Mouse (Mus musculus) liver, embryonic 16.5 days (tissue): ENCODE measurements around the gene Lins1. TPM values are rescaled to one million over a fixed set of nuclear protein-coding genes. Genes with fewer than 3 reads are reported as not detected.

ENCODE experiments used
- ATAC-seq: fragments of 200-750 bp; cut with Nextera tagmentation; 2 replicates; pipeline ENCODE4 v1.8.0; 2017; ENCODE audit warnings: low read depth, mild to moderate bottlenecking, moderate number of reproducible peaks, moderate library complexity
- H3K27ac ChIP-seq: fragments of 300-500 bp; sonication (generic); 2 replicates; pipeline ENCODE4 v1.5.1; 2014; ENCODE audit warnings: mild to moderate bottlenecking, low read length
- H3K27me3 ChIP-seq: fragments of 300-500 bp; sonication (generic); 2 replicates; pipeline ENCODE4 v1.6.1; 2014; ENCODE audit warnings: low read depth, low read length, mixed read lengths; ENCODE audit not compliant: control insufficient read depth, insufficient read depth
- H3K36me3 ChIP-seq: fragments of 300-500 bp; sonication (generic); 2 replicates; pipeline ENCODE4 v1.6.1; 2014; ENCODE audit warnings: mild to moderate bottlenecking; ENCODE audit not compliant: control insufficient read depth, insufficient read depth
- H3K4me1 ChIP-seq: fragments of 300-500 bp; sonication (generic); 2 replicates; pipeline ENCODE4 v1.6.1; 2014; ENCODE audit warnings: low read depth, low read length, mixed read lengths; ENCODE audit not compliant: control insufficient read depth
- H3K4me2 ChIP-seq: fragments of 300-500 bp; sonication (generic); 2 replicates; pipeline ENCODE4 v1.6.1; 2014; ENCODE audit warnings: low read depth, low read length, mixed read lengths
- H3K4me3 ChIP-seq: fragments of 300-500 bp; sonication (generic); 2 replicates; pipeline ENCODE4 v1.5.1; 2014; ENCODE audit warnings: low read depth, mild to moderate bottlenecking, low read length
- H3K9ac ChIP-seq: fragments of 300-500 bp; sonication (generic); 2 replicates; pipeline ENCODE4 v1.6.1; 2014; ENCODE audit warnings: low read depth, low read length
- H3K9me3 ChIP-seq: fragments of 300-500 bp; sonication (generic); replicated peaks from 2 replicates; pipeline ENCODE4 v1.6.1; 2016; ENCODE audit warnings: low read length; ENCODE audit not compliant: control insufficient read depth
- WGBS: fragments of 180-500 bp; shearing (Covaris S2); extraction: QIAGEN DNeasy Blood & Tissue Kit; methylation state at CpG from one replicate; pipeline ENCODE4 v1.1.7; 2014; ENCODE audit not compliant: insufficient replicate concordance; 5-methylcytosine and 5-hydroxymethylcytosine counted together
- polyA plus RNA-seq: library from polyadenylated mRNA; unstranded; fragments of >200 nt; fragmentation: Nextera tagmentation; extraction: Ambion mirVana; gene quantifications from 2 replicates; pipeline ENCODE4 v1.2.1, GENCODE M21; 2015

Gene Lins1
- polyA plus RNA-seq, 1 experiment from 2014 or later = 2.9 TPM

DNA sequence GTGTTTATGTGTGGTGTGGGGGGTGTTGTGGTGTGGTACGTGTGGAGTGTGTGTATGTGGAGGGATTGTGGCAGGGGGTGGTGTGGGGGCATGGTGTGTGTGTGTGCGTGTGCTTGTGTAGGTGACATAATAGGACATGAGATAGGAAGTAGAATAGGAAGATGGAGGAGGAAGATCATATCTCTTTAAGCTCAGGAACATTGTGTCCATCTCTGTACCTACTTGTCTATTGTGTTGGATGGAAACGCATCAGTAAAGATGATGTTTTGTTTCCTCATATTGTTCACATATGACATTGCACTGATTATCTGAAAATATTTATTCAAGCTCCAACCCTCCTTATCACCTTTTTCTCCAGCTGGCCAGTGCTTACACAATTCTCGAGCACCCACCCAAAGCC lies 47.7 kb downstream of the Lins1 start:
- ATAC-seq = no peak
- H3K9ac ChIP-seq = no peak overlapping the region
- H3K36me3 ChIP-seq = no peaks in the 10 kb centered on the region
- no peak overlapping the region for H3K4me3 ChIP-seq
- no peaks in the 10 kb centered on the region for H3K9me3 ChIP-seq
- WGBS = 65% methylated on average over 4 of the region's 4 CpGs
- no peak overlapping the region for H3K27ac ChIP-seq
- no peaks in the 10 kb centered on the region for H3K4me1 ChIP-seq
- no peaks in the 10 kb centered on the region for H3K27me3 ChIP-seq
- no peak overlapping the region for H3K4me2 ChIP-seq

GRCm38 (mm10) chr7:66741008-66741407 lies 51.3 kb downstream of the Lins1 start:
- H3K4me2 ChIP-seq = no peak overlapping the region
- H3K4me1 ChIP-seq = no peaks in the 10 kb centered on the region
- no peak overlapping the region for H3K4me3 ChIP-seq
- whole genome bisulfite sequencing = 67% methylated on average over 5 of the region's 5 CpGs
- H3K9me3 ChIP-seq = no peaks in the 10 kb centered on the region
- no peak overlapping the region for H3K9ac ChIP-seq
- no peaks in the 10 kb centered on the region for H3K27me3 ChIP-seq
- ATAC-seq = no peak
- H3K27ac ChIP-seq = no peak overlapping the region
- no peaks in the 10 kb centered on the region for H3K36me3 ChIP-seq

GRCm38 (mm10) chr7:66741412-66741811 lies 51.7 kb downstream of the Lins1 start:
- Histone ChIP-seq H3K9me3 (no peaks in the 10 kb centered on the region), H3K4me1 (no peaks in the 10 kb centered on the region), H3K27ac (no peak overlapping the region), H3K9ac (no peak overlapping the region), H3K4me3 (no peak overlapping the region), H3K36me3 (no peaks in the 10 kb centered on the region), H3K4me2 (no peak overlapping the region), H3K27me3 (no peaks in the 10 kb centered on the region)
- no peak for ATAC-seq
- WGBS = 68% methylated on average over 8 of the region's 8 CpGs

DNA sequence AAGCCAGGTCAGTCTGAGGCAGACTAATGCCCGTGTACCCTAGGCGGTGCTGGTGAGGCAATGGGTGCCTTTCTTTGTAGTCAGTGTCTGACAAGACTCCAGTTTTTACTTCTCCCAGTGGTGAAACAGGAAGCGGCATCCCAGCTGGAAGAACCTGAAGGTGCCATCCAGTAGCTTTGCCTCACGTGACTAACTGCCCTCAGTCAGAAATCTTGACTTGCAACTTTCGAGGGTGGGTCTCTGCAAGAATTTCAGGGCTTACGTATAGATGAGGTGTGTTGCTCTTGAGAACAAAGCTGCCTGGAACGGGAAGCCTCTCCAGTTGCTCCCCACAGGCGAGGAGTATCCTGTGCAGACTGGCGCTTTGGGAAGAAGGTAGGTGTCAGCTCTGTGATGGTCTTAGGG lies 53.7 kb downstream of the Lins1 start, which contains the start of gene Cers3:
Gene Cers3, plus strand, starts transcription at position 128 of the 405 bp plus-strand sequence.
- no peak within 1 kb of the TSS for H3K27ac ChIP-seq

DNA sequence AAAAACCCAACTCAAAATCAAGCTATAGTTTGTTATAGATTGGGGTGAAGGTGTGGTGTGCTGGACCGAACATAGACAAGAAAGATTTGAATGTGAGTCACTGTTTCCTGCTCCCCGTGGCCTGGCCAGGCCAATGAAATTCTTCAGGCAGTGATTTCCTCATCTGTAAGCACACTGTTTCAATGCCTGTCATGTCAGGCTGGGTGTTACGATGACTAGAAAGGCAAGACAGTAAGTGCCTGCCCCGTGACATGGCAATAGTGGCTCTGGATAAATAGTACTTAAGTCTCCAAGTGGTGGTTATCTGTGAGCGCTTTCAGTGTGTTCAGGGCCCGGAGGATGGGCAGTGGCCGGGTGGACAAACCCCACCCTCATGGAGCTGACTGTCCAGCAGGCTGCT lies 57.3 kb downstream of the Lins1 start:
- Histone ChIP-seq H3K4me2 (no peak overlapping the region), H3K4me1 (no peaks in the 10 kb centered on the region), H3K9me3 (no peaks in the 10 kb centered on the region), H3K27ac (no peak overlapping the region), H3K36me3 (no peaks in the 10 kb centered on the region), H3K4me3 (no peak overlapping the region), H3K27me3 (no peaks in the 10 kb centered on the region), H3K9ac (no peak overlapping the region)
- 60% methylated on average over 7 of the region's 7 CpGs for WGBS
- ATAC-seq = no peak

More for the DNA sequence above, 53.7 kb downstream of the Lins1 start, which contains the start of gene Cers3:
- no peaks in the 10 kb centered on the region for H3K4me1 ChIP-seq
- H3K9me3 ChIP-seq = no peaks in the 10 kb centered on the region
- no peaks in the 10 kb centered on the region for H3K36me3 ChIP-seq
- 58% methylated on average over 9 of the region's 9 CpGs for WGBS
- H3K4me3 ChIP-seq = no peak within 1 kb of the TSS
- H3K27me3 ChIP-seq = no peaks in the 10 kb centered on the region
- no peak within 1 kb of the TSS for H3K9ac ChIP-seq
- ATAC-seq = no peak
- H3K4me2 ChIP-seq = no peak within 1 kb of the TSS

DNA sequence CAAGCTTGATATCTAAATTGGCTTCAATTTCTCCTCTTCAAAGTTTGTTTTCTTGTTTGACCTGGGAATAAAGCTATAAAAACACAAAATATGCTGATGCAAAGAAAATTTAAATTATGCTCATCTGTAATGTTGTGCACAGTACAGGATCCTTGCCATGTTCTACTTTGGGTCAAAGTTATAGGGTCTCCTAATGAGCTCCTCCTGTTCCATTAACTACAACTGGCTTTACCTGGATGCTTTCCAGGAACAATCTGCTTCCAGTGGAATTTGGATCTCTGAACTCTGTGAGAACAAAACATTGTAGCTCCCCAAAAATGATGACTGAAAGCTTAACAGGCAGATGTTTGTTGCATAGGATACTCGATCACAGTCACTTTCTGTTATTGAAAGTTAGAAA lies 60.3 kb downstream of the Lins1 start:
- no peaks in the 10 kb centered on the region for H3K27me3 ChIP-seq
- no peak overlapping the region for H3K4me3 ChIP-seq
- no peak for ATAC-seq
- no peak overlapping the region for H3K27ac ChIP-seq
- H3K4me1 ChIP-seq = no peaks in the 10 kb centered on the region
- WGBS = 59% methylated on average over 1 of the region's 1 CpGs
- no peaks in the 10 kb centered on the region for H3K9me3 ChIP-seq
- H3K9ac ChIP-seq = no peak overlapping the region
- H3K36me3 ChIP-seq = no peaks in the 10 kb centered on the region
- no peak overlapping the region for H3K4me2 ChIP-seq

DNA sequence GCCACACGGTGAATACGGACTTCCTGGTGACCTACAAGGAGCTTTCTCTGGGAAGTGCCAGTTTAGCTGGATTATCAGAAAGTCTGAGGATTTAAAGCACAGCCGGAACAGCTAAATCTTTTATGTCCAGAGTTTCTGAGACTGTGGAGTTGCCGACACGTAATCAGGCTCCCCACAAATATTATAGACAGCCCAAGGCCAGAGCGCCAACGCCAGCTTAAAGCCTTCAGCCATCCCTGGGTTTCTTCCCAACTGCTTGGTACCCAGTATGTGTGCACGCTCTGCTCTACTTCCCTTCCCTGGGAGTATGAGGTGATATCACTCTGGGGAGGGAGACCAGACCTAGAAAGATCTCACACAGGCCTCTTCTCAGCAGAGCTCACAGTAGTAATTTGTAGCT lies 64.1 kb downstream of the Lins1 start:
- Histone ChIP-seq H3K36me3 (no peaks in the 10 kb centered on the region), H3K9ac (no peak overlapping the region), H3K27ac (no peak overlapping the region), H3K27me3 (no peaks in the 10 kb centered on the region), H3K4me1 (no peaks in the 10 kb centered on the region), H3K4me2 (no peak overlapping the region), H3K9me3 (no peaks in the 10 kb centered on the region), H3K4me3 (no peak overlapping the region)
- WGBS = 67% methylated on average over 8 of the region's 8 CpGs
- ATAC-seq = no peak

DNA sequence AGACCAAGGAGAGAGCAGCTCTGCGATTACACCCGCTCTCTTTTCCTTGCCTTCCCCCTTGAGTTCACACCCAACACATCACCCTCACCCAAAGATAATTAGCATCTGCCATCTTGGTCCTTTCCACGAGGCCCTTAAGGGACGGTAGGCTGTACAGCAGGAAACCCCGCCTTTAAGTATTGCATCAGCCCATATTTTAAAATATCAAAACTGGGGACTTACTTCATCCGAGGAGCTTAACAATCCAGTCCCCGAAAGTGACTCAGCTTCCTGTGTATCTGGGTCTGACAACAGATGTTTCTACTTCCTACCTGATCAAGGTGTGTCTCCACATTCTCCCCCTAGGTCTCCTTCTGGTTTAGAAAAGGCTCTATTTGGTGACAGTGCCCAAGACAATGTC lies 65.9 kb downstream of the Lins1 start:
- H3K27me3 ChIP-seq = no peaks in the 10 kb centered on the region
- no peak overlapping the region for H3K9ac ChIP-seq
- no peak overlapping the region for H3K4me3 ChIP-seq
- H3K27ac ChIP-seq = no peak overlapping the region
- no peaks in the 10 kb centered on the region for H3K36me3 ChIP-seq
- WGBS = 57% methylated on average over 7 of the region's 7 CpGs
- H3K9me3 ChIP-seq = no peaks in the 10 kb centered on the region
- no peak overlapping the region for H3K4me2 ChIP-seq
- no peaks in the 10 kb centered on the region for H3K4me1 ChIP-seq
- ATAC-seq = no peak
